In genomic region chr10:127189116-127189650, GRCm38 (mm10) we compare ENCODE assay signal across 8 mouse cellular contexts. TPM values are rescaled to one million over a fixed set of nuclear protein-coding genes. Genes with fewer than 3 reads are reported as not detected.
DNase-seq lines count a peak whose midpoint lies in the region; ATAC-seq lines count a peak whose summit lies in the region.

No protein-coding gene starts in this region.

- H3K27ac ChIP-seq in heart, embryonic 13.5 days (replicated peaks) = peak overlapping the region; percentile 77
- H3K27ac ChIP-seq in limb, embryonic 11.5 days (replicated peaks; ENCODE audit: low read depth, low read length) = peak overlapping the region; percentile 91
- peak overlapping the region; percentile 74; the same call in 1 of the 2 replicates for H3K27ac ChIP-seq in midbrain, embryonic 15.5 days

- peak overlapping the region; percentile 89 for H3K9ac ChIP-seq in heart, embryonic 13.5 days
- peak overlapping the region; percentile 86 for H3K9ac ChIP-seq in limb, embryonic 11.5 days (ENCODE audit: low read length)
- peak overlapping the region; percentile 79 for H3K9ac ChIP-seq in midbrain, embryonic 15.5 days

- H3K27me3 ChIP-seq in heart, embryonic 13.5 days (replicated peaks) = peaks cover 21% of the 10 kb centered on the region
- H3K27me3 ChIP-seq in limb, embryonic 11.5 days (ENCODE audit: control insufficient read depth, insufficient read depth, low read length) = no peaks in the 10 kb centered on the region
- H3K27me3 ChIP-seq in midbrain, embryonic 15.5 days (replicated peaks) = no peaks in the 10 kb centered on the region

- peak overlapping the region; percentile 98 for H3K4me2 ChIP-seq in heart, embryonic 13.5 days
- H3K4me2 ChIP-seq in limb, embryonic 11.5 days (ENCODE audit: low read depth, severe bottlenecking) = peak overlapping the region; percentile 66
- peak overlapping the region; percentile 99 for H3K4me2 ChIP-seq in midbrain, embryonic 15.5 days

- ATAC-seq in heart, embryonic 13.5 days (ENCODE audit: extremely low read depth, insufficient number of reproducible peaks, low FRiP score, low TSS enrichment) = peak; percentile 0; the same call in 1 of the 2 replicates
- ATAC-seq in limb, embryonic 11.5 days (ENCODE audit: insufficient number of reproducible peaks, low FRiP score, low TSS enrichment, low read depth) = no peak; the same call in 1 of the 2 replicates
- ATAC-seq in midbrain, embryonic 15.5 days (replicated peaks) = peak; percentile 12; the same call in 1 of the 2 replicates

- peak overlapping the region; percentile 76 for H3K4me3 ChIP-seq in heart, embryonic 13.5 days
- peak overlapping the region; percentile 81 for H3K4me3 ChIP-seq in limb, embryonic 11.5 days (ENCODE audit: low read depth, low read length)
- H3K4me3 ChIP-seq in midbrain, embryonic 15.5 days = peak overlapping the region; percentile 71

- no peaks in the 10 kb centered on the region for H3K9me3 ChIP-seq in heart, embryonic 13.5 days
- no peaks in the 10 kb centered on the region for H3K9me3 ChIP-seq in limb, embryonic 11.5 days (ENCODE audit: control insufficient read depth, low read length)
- no peaks in the 10 kb centered on the region for H3K9me3 ChIP-seq in midbrain, embryonic 15.5 days

- H3K4me1 ChIP-seq in heart, embryonic 13.5 days = peaks cover 55% of the 10 kb centered on the region
- peaks cover 18% of the 10 kb centered on the region; the same call in 1 of the 2 replicates for H3K4me1 ChIP-seq in limb, embryonic 11.5 days (ENCODE audit: control insufficient read depth, insufficient read depth, low read length)
- H3K4me1 ChIP-seq in midbrain, embryonic 15.5 days = peaks cover 30% of the 10 kb centered on the region

- peak; percentile 40 to 43 for DNase-seq in urinary bladder, adult 18-20 months (ENCODE audit: low spot score in 2 of 2)
- no peak for DNase-seq in urinary bladder, adult 2 months (ENCODE audit: low spot score)
- peak; percentile 58 for DNase-seq in embryo, embryonic 11 days
- DNase-seq in limb, embryonic 11.5 days (ENCODE audit: low spot score) = no peak
- no peak for DNase-seq in layer of hippocampus, postnatal 36 days
- no peak for DNase-seq in frontal cortex, adult 2 months (ENCODE audit: extremely low spot score in 1 of 2, low spot score in 1 of 2)

- WGBS in heart, embryonic 13.5 days = under 1% methylated on average over 26 of the region's 26 CpGs
- WGBS in limb, embryonic 11.5 days = 1% methylated on average over 26 of the region's 26 CpGs
- WGBS in midbrain, embryonic 15.5 days = 2% methylated on average over 26 of the region's 26 CpGs

- peaks cover 50% of the 10 kb centered on the region for H3K36me3 ChIP-seq in heart, embryonic 13.5 days
- H3K36me3 ChIP-seq in limb, embryonic 11.5 days (ENCODE audit: control insufficient read depth, insufficient read depth, low read length) = peaks cover 8% of the 10 kb centered on the region; the same call in 1 of the 2 replicates
- H3K36me3 ChIP-seq in midbrain, embryonic 15.5 days (replicated peaks) = peaks cover 15% of the 10 kb centered on the region

RNA-seq across cellular contexts. Expression of gene Arhgef25, which starts 0.7 kb away (rescaled TPM):
- 178 and 188 TPM in 2 replicates for polyA plus RNA-seq in urinary bladder, adult 2 months (2012; rRNA removed)
- polyA plus RNA-seq in heart, embryonic 13.5 days (2015; fragmentation: Nextera tagmentation; extraction: Ambion mirVana) = 21.4 and 21.6 TPM in 2 replicates
- 37.2 and 40.3 TPM in 2 replicates for polyA plus RNA-seq in limb, embryonic 11.5 days (2014; fragmentation: Nextera tagmentation; extraction: Ambion mirVana)
- polyA plus RNA-seq in midbrain, embryonic 15.5 days (2015; fragmentation: Nextera tagmentation; extraction: Ambion mirVana) = 20.6 and 21.9 TPM in 2 replicates
- total RNA-seq in layer of hippocampus, postnatal 36 days (2021) = 100 to 1,000 TPM; 359 to 363 TPM
- polyA plus RNA-seq in frontal cortex, adult 2 months (2012; rRNA removed) = 184 and 198 TPM in 2 replicates

RNA-seq across cellular contexts. Expression of gene Dtx3, which starts 6.3 kb away (rescaled TPM):
- 193 and 272 TPM in 2 replicates for polyA plus RNA-seq in urinary bladder, adult 2 months (2012; rRNA removed)
- 65.2 and 67.7 TPM in 2 replicates for polyA plus RNA-seq in heart, embryonic 13.5 days (2015; fragmentation: Nextera tagmentation; extraction: Ambion mirVana)
- 138 TPM in 2 replicates for polyA plus RNA-seq in limb, embryonic 11.5 days (2014; fragmentation: Nextera tagmentation; extraction: Ambion mirVana)
- polyA plus RNA-seq in midbrain, embryonic 15.5 days (2015; fragmentation: Nextera tagmentation; extraction: Ambion mirVana) = 288 and 297 TPM in 2 replicates
- total RNA-seq in layer of hippocampus, postnatal 36 days (2021) = 100 to 1,000 TPM; 238 TPM
- polyA plus RNA-seq in frontal cortex, adult 2 months (2012; rRNA removed) = 375 and 413 TPM in 2 replicates

RNA-seq across cellular contexts. Expression of gene Slc26a10, which starts 8.7 kb away (rescaled TPM):
- polyA plus RNA-seq in urinary bladder, adult 2 months (2012; rRNA removed) = 0.72 and 1.5 TPM in 2 replicates
- polyA plus RNA-seq in heart, embryonic 13.5 days (2015; fragmentation: Nextera tagmentation; extraction: Ambion mirVana) = 18.0 and 21.5 TPM in 2 replicates
- 2.7 and 4.1 TPM in 2 replicates for polyA plus RNA-seq in limb, embryonic 11.5 days (2014; fragmentation: Nextera tagmentation; extraction: Ambion mirVana)
- 0.94 and 0.98 TPM in 2 replicates for polyA plus RNA-seq in midbrain, embryonic 15.5 days (2015; fragmentation: Nextera tagmentation; extraction: Ambion mirVana)
- total RNA-seq in layer of hippocampus, postnatal 36 days (2021) = 10 to 100 TPM; 15.6 to 27.2 TPM
- polyA plus RNA-seq in frontal cortex, adult 2 months (2012; rRNA removed) = 5.5 and 6.6 TPM in 2 replicates

RNA-seq across cellular contexts. Expression of gene Pip4k2c, which starts 22.2 kb away (rescaled TPM):
- 47.7 and 48.4 TPM in 2 replicates for polyA plus RNA-seq in urinary bladder, adult 2 months (2012; rRNA removed)
- 23.2 and 23.8 TPM in 2 replicates for polyA plus RNA-seq in heart, embryonic 13.5 days (2015; fragmentation: Nextera tagmentation; extraction: Ambion mirVana)
- polyA plus RNA-seq in limb, embryonic 11.5 days (2014; fragmentation: Nextera tagmentation; extraction: Ambion mirVana) = 17.8 and 20.3 TPM in 2 replicates
- polyA plus RNA-seq in midbrain, embryonic 15.5 days (2015; fragmentation: Nextera tagmentation; extraction: Ambion mirVana) = 17.9 and 18.7 TPM in 2 replicates
- 10 to 100 TPM; 91.1 to 95.7 TPM for total RNA-seq in layer of hippocampus, postnatal 36 days (2021)
- 97.3 and 97.4 TPM in 2 replicates for polyA plus RNA-seq in frontal cortex, adult 2 months (2012; rRNA removed)

RNA-seq across cellular contexts. Expression of gene B4galnt1, which starts 24.2 kb away (rescaled TPM):
- 6.2 and 7.9 TPM in 2 replicates for polyA plus RNA-seq in urinary bladder, adult 2 months (2012; rRNA removed)
- 1.2 and 1.7 TPM in 2 replicates for polyA plus RNA-seq in heart, embryonic 13.5 days (2015; fragmentation: Nextera tagmentation; extraction: Ambion mirVana)
- polyA plus RNA-seq in limb, embryonic 11.5 days (2014; fragmentation: Nextera tagmentation; extraction: Ambion mirVana) = 3.4 TPM in 2 replicates
- polyA plus RNA-seq in midbrain, embryonic 15.5 days (2015; fragmentation: Nextera tagmentation; extraction: Ambion mirVana) = 62.2 and 62.3 TPM in 2 replicates
- 100 to 1,000 TPM; 115 to 123 TPM for total RNA-seq in layer of hippocampus, postnatal 36 days (2021)
- polyA plus RNA-seq in frontal cortex, adult 2 months (2012; rRNA removed) = 112 and 132 TPM in 2 replicates

Comparison
In these comparisons a context has a peak if more than half of its experiments do, and no peak if none do; other contexts are left out.
1. DNase-seq: peak in urinary bladder, adult 18-20 months (2 of 2) and embryo, embryonic 11 days (single experiment); none in urinary bladder, adult 2 months (single experiment), limb, embryonic 11.5 days (single experiment), layer of hippocampus, postnatal 36 days (0 of 2) and frontal cortex, adult 2 months (0 of 2).
2. Peak in every context shown above with its lines, with median percentiles within 50 percentile points of each other: H3K27ac ChIP-seq, H3K4me2 ChIP-seq, H3K4me3 ChIP-seq and H3K9ac ChIP-seq.